Mouse (Mus musculus): ENCODE results near the gene Ipo13. TPM values are rescaled to one million over a fixed set of nuclear protein-coding genes. Genes with fewer than 3 reads are reported as not detected.

Gene Ipo13
- polyA plus RNA-seq, 1 experiment from 2014 or later = 37.4 TPM

DNA sequence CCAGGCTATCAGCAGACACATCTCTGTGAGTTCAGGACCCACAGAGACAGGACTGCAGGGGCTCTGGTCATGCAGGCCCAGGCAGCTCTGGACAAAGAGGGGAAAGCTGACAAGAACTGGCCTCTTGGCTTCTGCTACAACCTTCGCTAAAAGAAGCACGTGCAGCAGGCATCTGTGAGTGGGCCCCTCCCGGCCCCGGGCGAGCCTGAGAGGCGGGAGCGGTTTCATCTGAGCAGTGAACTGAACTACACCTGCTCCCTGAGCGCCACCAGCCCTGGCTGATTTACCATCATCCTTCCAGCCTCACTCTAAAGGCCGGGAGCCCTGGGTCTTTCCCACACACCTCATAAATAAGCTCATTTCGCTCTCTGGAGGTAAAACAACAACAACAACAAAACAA lies 36.5 kb downstream of the Ipo13 start:
- Histone ChIP-seq H3K27ac (ENCODE audit: low read length) (no peak overlapping the region), H3K27me3 (replicated peaks; ENCODE audit: control insufficient read depth, insufficient read depth, low read length) (no peaks in the 10 kb centered on the region), H3K9ac (ENCODE audit: low read depth, low read length) (no peak overlapping the region), H3K36me3 (ENCODE audit: control insufficient read depth, insufficient read depth, low read length) (no peaks in the 10 kb centered on the region), H3K9me3 (ENCODE audit: control insufficient read depth, low read length) (no peaks in the 10 kb centered on the region), H3K4me1 (ENCODE audit: control insufficient read depth, insufficient read depth, low read length) (0 out of 2 replicates have a peak, but pooled peaks cover 4% of the 10 kb centered on the region), H3K4me3 (ENCODE audit: low read length) (no peak overlapping the region), H3K4me2 (ENCODE audit: low read depth, low read length) (no peak overlapping the region)
- 61% methylated on average over 10 of the region's 10 CpGs for WGBS
- ATAC-seq = no peak

DNA sequence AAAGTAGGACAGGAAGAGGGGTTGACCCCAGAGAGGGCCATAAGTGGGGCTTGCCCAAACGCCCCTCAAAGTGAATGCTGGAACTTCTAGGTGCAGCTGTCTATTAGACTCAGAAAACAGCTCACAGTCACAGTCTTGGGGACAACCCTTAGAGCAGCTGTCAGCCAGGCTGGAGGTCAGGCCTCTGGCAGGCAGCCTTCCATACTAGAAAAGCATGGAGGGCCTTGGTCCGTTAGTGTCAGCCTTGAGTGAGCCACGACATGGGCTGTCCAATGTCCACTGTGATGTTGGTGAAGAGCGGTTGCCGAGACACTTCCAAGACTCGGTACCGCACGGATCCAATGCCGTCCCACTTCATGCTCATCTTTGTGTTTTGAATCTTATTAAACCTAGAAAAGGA lies 41.2 kb downstream of the Ipo13 start:
- WGBS = 93% methylated on average over 9 of the region's 9 CpGs

DNA sequence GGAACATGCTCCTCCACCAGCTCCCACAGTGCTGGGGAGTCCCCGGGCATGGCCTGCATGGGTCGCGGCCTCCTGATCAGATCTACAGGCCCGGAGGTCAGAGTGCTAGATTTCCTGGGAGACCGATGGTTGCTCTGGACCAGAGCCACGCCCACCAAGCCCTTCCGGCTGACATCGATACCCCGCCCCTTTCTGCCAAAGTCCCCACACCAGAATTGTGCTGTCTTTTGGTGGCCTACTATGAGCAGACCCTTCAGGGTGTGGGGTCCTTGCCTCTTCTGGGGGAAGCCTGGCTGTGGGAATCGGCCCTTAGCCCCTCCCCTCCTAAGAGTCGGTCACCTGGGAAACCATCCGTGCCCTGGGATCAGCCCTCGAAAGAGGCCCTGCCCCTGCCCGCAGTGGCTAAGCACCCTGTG lies 42.3 kb downstream of the Ipo13 start, which contains the start of gene Ccdc24:
Ccdc24 (minus strand) TSS at position 87 of the 416 bp plus-strand sequence.
- peak; percentile 54 for ATAC-seq
- WGBS = 10% methylated on average over 14 of the region's 14 CpGs
- H3K27me3 ChIP-seq (replicated peaks; ENCODE audit: control insufficient read depth, insufficient read depth, low read length) = no peaks in the 10 kb centered on the region
- H3K27ac ChIP-seq (ENCODE audit: low read length) = no peak within 1 kb of the TSS
- no peaks in the 10 kb centered on the region for H3K36me3 ChIP-seq (ENCODE audit: control insufficient read depth, insufficient read depth, low read length)
- peaks cover 10% of the 10 kb centered on the region for H3K4me1 ChIP-seq (ENCODE audit: control insufficient read depth, insufficient read depth, low read length)
- H3K4me2 ChIP-seq (ENCODE audit: low read depth, low read length) = peak within 1 kb of the TSS; percentile 47
- H3K9me3 ChIP-seq (ENCODE audit: control insufficient read depth, low read length) = no peaks in the 10 kb centered on the region
- H3K4me3 ChIP-seq (ENCODE audit: low read length) = peak within 1 kb of the TSS; percentile 22
- peak within 1 kb of the TSS; percentile 16 for H3K9ac ChIP-seq (ENCODE audit: low read depth, low read length)

More for the DNA sequence above, 41.2 kb downstream of the Ipo13 start:
- Histone ChIP-seq H3K27me3 (replicated peaks; ENCODE audit: control insufficient read depth, insufficient read depth, low read length) (no peaks in the 10 kb centered on the region), H3K4me2 (ENCODE audit: low read depth, low read length) (no peak overlapping the region), H3K4me1 (ENCODE audit: control insufficient read depth, insufficient read depth, low read length) (peaks cover 8% of the 10 kb centered on the region), H3K36me3 (ENCODE audit: control insufficient read depth, insufficient read depth, low read length) (no peaks in the 10 kb centered on the region), H3K4me3 (ENCODE audit: low read length) (no peak overlapping the region), H3K9ac (ENCODE audit: low read depth, low read length) (no peak overlapping the region), H3K27ac (ENCODE audit: low read length) (no peak overlapping the region), H3K9me3 (ENCODE audit: control insufficient read depth, low read length) (no peaks in the 10 kb centered on the region)
- no peak for ATAC-seq

DNA sequence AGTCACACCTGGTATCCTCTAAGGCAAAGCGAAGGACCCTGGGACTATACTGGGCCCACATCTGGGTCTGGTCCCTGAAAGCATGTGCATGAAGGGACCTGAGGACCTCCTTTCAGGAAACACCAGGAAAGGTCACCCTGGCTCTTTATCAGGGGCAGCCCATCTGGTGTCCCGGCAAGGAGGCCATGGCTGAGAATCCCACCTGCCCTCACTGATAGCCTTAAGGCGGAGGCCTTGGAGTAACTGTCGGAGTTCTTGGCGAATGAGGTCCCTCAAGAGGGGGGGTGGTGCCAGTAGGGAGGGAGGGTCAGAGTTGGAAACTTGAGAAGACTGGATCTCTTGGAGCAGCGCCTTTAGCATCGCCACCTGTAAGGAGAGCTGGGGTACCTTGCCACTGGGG lies 43.0 kb downstream of the Ipo13 start:
- WGBS = 71% methylated on average over 7 of the region's 7 CpGs
- Histone ChIP-seq H3K36me3 (ENCODE audit: control insufficient read depth, insufficient read depth, low read length) (no peaks in the 10 kb centered on the region), H3K9me3 (ENCODE audit: control insufficient read depth, low read length) (no peaks in the 10 kb centered on the region), H3K4me3 (ENCODE audit: low read length) (no peak overlapping the region), H3K27me3 (replicated peaks; ENCODE audit: control insufficient read depth, insufficient read depth, low read length) (no peaks in the 10 kb centered on the region), H3K27ac (ENCODE audit: low read length) (no peak overlapping the region), H3K4me1 (ENCODE audit: control insufficient read depth, insufficient read depth, low read length) (peaks cover 10% of the 10 kb centered on the region), H3K9ac (ENCODE audit: low read depth, low read length) (no peak overlapping the region), H3K4me2 (ENCODE audit: low read depth, low read length) (no peak overlapping the region)
- no peak for ATAC-seq

DNA sequence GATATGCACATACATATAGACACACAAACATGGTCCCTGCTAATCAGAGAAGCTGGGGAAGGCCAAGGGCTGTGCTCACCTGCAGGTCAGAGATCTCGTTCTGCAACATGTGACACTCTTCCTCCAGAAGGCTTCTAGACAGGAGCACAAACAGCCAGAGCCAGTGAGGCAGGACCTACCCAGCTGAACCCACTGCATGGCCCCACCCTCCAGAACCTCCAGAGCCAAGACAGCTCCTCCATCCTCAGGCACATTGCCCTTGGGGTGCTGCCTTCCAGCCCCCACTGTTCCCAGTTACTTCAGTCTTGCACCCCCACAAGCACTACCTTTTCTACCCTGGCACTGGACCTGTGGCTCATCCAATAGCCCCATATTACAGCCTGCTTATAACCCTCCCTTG lies 44.4 kb downstream of the Ipo13 start:
- Histone ChIP-seq H3K36me3 (ENCODE audit: control insufficient read depth, insufficient read depth, low read length) (no peaks in the 10 kb centered on the region), H3K9ac (ENCODE audit: low read depth, low read length) (no peak overlapping the region), H3K4me1 (ENCODE audit: control insufficient read depth, insufficient read depth, low read length) (peaks cover 22% of the 10 kb centered on the region), H3K27me3 (replicated peaks; ENCODE audit: control insufficient read depth, insufficient read depth, low read length) (no peaks in the 10 kb centered on the region), H3K4me2 (ENCODE audit: low read depth, low read length) (no peak overlapping the region), H3K9me3 (ENCODE audit: control insufficient read depth, low read length) (no peaks in the 10 kb centered on the region), H3K4me3 (ENCODE audit: low read length) (no peak overlapping the region), H3K27ac (ENCODE audit: low read length) (no peak overlapping the region)
- no peak for ATAC-seq
- WGBS = 63% methylated on average over 1 of the region's 1 CpGs

DNA sequence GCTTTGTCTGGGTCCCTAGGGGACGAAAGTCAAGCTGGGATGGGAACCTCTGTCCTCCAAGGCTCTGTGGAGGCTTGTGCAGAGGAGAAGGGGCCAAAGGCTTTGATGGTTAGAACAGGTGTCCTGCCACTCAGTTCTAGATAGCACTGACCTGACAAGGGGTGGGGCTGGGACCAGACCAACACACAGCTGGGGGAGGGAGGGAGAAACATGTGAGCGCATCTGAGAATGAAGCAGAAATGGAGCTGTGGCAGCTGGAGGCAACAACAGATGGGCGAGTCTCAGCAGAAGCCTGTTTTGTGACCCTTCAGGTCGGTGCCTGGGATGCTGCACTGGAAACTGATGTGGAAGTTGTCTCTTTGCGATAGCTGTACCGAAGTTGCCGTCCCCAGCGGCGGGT lies 45.5 kb downstream of the Ipo13 start:
- H3K4me3 ChIP-seq (ENCODE audit: low read length) = no peak overlapping the region
- 0 out of 2 replicates have a peak, but pooled peaks cover 2% of the 10 kb centered on the region for H3K36me3 ChIP-seq (ENCODE audit: control insufficient read depth, insufficient read depth, low read length)
- no peaks in the 10 kb centered on the region for H3K9me3 ChIP-seq (ENCODE audit: control insufficient read depth, low read length)
- H3K4me2 ChIP-seq (ENCODE audit: low read depth, low read length) = no peak overlapping the region
- peaks cover 22% of the 10 kb centered on the region for H3K4me1 ChIP-seq (ENCODE audit: control insufficient read depth, insufficient read depth, low read length)
- no peak for ATAC-seq
- no peaks in the 10 kb centered on the region for H3K27me3 ChIP-seq (replicated peaks; ENCODE audit: control insufficient read depth, insufficient read depth, low read length)
- 69% methylated on average over 9 of the region's 9 CpGs for WGBS
- no peak overlapping the region for H3K9ac ChIP-seq (ENCODE audit: low read depth, low read length)
- H3K27ac ChIP-seq (ENCODE audit: low read length) = no peak overlapping the region

DNA sequence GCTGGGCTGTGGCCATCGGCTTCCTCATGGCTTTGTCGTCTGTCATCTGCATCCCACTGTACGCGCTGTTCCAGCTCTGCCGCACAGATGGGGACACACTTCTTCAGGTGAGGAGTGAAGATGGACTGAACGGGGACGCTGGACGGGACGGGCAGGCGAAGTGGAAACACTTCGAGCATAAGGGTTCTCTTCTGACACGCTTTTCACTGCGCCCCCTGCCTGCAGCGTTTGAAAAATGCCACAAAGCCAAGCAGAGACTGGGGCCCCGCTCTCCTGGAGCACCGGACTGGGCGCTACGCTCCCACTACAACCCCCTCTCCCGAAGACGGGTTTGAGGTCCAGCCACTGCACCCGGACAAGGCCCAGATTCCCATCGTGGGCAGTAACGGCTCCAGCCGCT lies 47.0 kb downstream of the Ipo13 start:
- Histone ChIP-seq H3K4me2 (ENCODE audit: low read depth, low read length) (no peak overlapping the region; the same call in 1 of the 2 replicates), H3K4me3 (ENCODE audit: low read length) (no peak overlapping the region), H3K9ac (ENCODE audit: low read depth, low read length) (0 out of 2 replicates have a peak overlapping the region, but pooled peaks have one; percentile 18), H3K9me3 (ENCODE audit: control insufficient read depth, low read length) (no peaks in the 10 kb centered on the region), H3K36me3 (ENCODE audit: control insufficient read depth, insufficient read depth, low read length) (0 out of 2 replicates have a peak, but pooled peaks cover 2% of the 10 kb centered on the region), H3K27me3 (replicated peaks; ENCODE audit: control insufficient read depth, insufficient read depth, low read length) (no peaks in the 10 kb centered on the region), H3K27ac (ENCODE audit: low read length) (no peak overlapping the region), H3K4me1 (ENCODE audit: control insufficient read depth, insufficient read depth, low read length) (peaks cover 22% of the 10 kb centered on the region)
- no peak for ATAC-seq
- WGBS = 19% methylated on average over 24 of the region's 24 CpGs

DNA sequence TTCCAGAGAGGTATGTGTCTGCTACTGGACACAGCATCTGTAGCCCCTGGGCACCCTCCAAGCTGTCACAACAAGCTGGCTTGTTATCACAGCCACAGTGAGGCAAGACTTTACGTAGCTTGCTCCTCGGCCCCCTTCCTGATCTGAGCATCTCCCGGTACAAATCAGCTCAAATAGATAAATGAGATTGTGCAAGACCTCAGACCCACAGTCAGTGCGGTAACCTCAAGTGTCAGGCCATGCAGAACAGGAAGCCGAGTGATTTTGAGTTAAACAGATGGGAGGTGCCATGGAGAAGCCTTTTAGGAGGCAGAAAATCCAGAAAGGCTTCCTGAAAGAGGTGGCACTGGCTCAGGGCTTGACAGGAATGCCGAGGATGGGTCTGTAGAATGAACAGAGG lies 47.8 kb downstream of the Ipo13 start:
- Histone ChIP-seq H3K9ac (ENCODE audit: low read depth, low read length) (no peak overlapping the region), H3K4me3 (ENCODE audit: low read length) (no peak overlapping the region), H3K4me1 (ENCODE audit: control insufficient read depth, insufficient read depth, low read length) (peaks cover 17% of the 10 kb centered on the region), H3K27ac (ENCODE audit: low read length) (no peak overlapping the region), H3K36me3 (ENCODE audit: control insufficient read depth, insufficient read depth, low read length) (0 out of 2 replicates have a peak, but pooled peaks cover 2% of the 10 kb centered on the region), H3K4me2 (ENCODE audit: low read depth, low read length) (no peak overlapping the region), H3K9me3 (ENCODE audit: control insufficient read depth, low read length) (no peaks in the 10 kb centered on the region), H3K27me3 (replicated peaks; ENCODE audit: control insufficient read depth, insufficient read depth, low read length) (no peaks in the 10 kb centered on the region)
- 74% methylated on average over 6 of the region's 6 CpGs for WGBS
- no peak for ATAC-seq

DNA sequence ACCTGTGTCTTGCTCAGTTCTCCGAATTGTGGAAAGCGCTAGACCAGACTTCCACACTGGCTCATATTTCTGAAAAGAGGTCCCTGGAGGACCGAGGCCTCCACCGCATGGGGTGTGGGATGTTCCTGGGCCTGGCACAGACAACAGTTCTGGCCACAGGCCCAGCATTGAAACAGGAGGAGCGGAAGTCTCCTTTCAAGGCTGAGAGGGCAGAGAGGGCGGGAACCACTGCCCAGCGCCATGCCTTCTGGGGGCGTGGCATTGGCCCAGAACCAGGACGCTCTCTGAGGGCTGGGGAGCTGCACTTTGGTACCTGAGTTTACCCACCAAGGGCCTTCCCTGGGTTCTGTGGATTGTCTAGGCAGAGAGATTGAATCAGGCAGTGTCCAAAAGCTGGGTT lies 48.7 kb downstream of the Ipo13 start:
- ATAC-seq = peak; percentile 57
- WGBS = 65% methylated on average over 9 of the region's 9 CpGs
- no peak overlapping the region for H3K9ac ChIP-seq (ENCODE audit: low read depth, low read length)
- no peak overlapping the region for H3K4me3 ChIP-seq (ENCODE audit: low read length)
- H3K4me2 ChIP-seq (ENCODE audit: low read depth, low read length) = 0 out of 2 replicates have a peak overlapping the region, but pooled peaks have one; percentile 8
- H3K9me3 ChIP-seq (ENCODE audit: control insufficient read depth, low read length) = no peaks in the 10 kb centered on the region
- peaks cover 17% of the 10 kb centered on the region for H3K4me1 ChIP-seq (ENCODE audit: control insufficient read depth, insufficient read depth, low read length)
- no peaks in the 10 kb centered on the region for H3K27me3 ChIP-seq (replicated peaks; ENCODE audit: control insufficient read depth, insufficient read depth, low read length)
- H3K36me3 ChIP-seq (ENCODE audit: control insufficient read depth, insufficient read depth, low read length) = 0 out of 2 replicates have a peak, but pooled peaks cover 2% of the 10 kb centered on the region
- H3K27ac ChIP-seq (ENCODE audit: low read length) = no peak overlapping the region

DNA sequence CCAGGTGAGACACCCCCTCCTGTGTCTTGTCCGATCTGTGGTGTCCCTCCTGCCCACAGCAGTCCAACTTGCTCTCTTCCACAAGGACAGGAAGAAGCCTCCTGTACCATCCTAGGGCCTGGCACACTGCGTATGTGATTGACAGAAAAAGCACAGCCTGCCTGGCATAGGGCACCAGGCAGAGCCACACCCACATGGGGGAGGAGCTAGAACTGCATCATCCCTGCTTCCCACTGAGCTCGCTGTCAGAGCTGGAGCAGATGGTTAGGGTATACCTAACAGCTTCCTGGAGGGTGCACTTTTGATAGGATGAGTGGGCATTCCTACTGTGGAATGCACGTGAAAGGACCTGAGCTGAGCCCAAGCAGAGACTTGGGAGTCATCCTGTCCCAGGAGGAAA lies 52.0 kb downstream of the Ipo13 start:
- Histone ChIP-seq H3K27me3 (replicated peaks; ENCODE audit: control insufficient read depth, insufficient read depth, low read length) (no peaks in the 10 kb centered on the region), H3K4me1 (ENCODE audit: control insufficient read depth, insufficient read depth, low read length) (peaks cover 23% of the 10 kb centered on the region), H3K4me2 (ENCODE audit: low read depth, low read length) (no peak overlapping the region), H3K27ac (ENCODE audit: low read length) (no peak overlapping the region), H3K4me3 (ENCODE audit: low read length) (no peak overlapping the region), H3K36me3 (ENCODE audit: control insufficient read depth, insufficient read depth, low read length) (0 out of 2 replicates have a peak, but pooled peaks cover 2% of the 10 kb centered on the region), H3K9ac (ENCODE audit: low read depth, low read length) (no peak overlapping the region), H3K9me3 (ENCODE audit: control insufficient read depth, low read length) (no peaks in the 10 kb centered on the region)
- no peak; the same call in 1 of the 2 replicates for ATAC-seq
- 55% methylated on average over 4 of the region's 4 CpGs for whole genome bisulfite sequencing
